Mouse (Mus musculus): Measurements from ENCODE around the gene Camkmt.

The Camkmt gene

DNA sequence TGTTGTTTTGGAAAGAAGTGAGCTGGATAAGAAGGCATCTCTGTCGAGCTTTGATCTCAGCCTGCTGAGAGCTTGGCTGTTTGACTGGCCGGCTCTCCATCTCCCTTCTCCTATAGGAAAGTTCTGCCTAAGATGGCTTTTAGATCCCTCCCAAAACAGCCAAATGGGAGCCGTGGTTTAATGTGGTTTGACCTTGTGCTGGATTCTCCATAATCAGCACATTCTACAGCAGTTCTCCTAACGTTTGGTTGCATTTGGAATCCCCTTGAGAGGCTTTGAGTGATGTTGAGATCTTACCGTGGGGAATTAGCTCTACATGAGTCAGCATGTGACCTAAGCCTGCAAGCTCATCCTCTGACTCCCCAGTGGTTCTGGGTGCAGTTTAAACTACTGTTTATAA lies 192.1 kb downstream of the Camkmt start:
- DNase-seq (ENCODE audit: extremely low read depth, insufficient read length, low spot score), result peak; percentile 43

DNA sequence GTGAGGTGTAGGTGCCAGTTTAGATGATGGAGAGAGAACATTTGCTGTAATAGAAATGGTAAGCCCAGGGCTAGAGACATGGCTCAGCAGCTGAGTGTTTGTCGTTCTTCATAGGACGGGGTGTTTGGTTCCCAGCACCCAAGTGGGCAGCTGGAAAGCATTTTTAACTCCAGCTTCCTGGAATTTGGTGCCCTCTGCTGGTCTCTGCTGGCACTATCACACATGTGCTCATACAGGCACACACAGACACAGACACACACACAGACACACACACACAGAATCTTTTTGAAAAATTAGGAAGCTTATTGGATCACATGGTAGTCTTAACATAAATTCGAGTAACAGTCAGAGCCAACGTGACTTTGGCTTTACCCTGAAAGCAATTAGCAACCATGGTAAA lies 200.8 kb downstream of the Camkmt start:
- DNase-seq (ENCODE audit: extremely low read depth, insufficient read length, low spot score), result no peak

DNA sequence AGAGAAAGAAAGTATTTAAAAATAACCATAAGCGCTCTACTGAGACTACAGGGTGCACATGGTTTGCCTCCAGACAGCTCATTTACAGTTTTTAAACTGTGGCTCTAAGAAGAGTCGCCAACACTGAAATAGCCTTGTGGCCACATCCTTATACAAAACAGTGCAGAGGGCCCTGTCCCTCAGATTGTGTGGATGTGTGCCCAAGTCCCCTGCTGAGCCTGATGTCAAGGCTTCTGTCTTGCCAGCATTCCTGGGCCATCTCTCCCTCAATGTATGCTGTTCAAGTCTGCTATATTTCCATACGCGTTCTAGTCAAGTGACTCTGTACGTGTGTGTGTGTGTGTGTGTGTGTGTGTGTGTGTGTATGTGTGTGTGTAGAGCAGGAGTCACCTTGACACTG lies 201.2 kb downstream of the Camkmt start:
- DNase-seq (ENCODE audit: extremely low read depth, insufficient read length, low spot score), result no peak

DNA sequence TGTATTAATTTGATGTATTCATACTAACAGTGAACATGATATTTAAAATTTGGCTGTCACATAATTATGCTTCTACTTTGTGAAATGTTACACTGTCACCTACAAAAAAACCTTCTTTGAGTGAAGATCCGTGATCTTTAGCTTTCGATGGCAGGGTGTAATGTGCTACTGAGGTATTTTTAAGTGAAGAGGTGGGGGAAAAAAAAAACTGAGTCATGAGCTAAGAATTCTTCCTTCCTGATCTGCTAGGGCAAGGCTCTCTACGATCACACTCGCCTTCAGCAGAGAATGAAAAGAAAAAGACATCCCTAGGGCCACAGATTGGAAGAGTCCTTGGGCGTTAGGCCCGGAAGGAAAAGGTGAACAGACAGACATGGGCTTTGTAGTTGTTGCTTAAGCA lies 201.9 kb downstream of the Camkmt start:
- no peak for DNase-seq (ENCODE audit: extremely low read depth, insufficient read length, low spot score)

DNA sequence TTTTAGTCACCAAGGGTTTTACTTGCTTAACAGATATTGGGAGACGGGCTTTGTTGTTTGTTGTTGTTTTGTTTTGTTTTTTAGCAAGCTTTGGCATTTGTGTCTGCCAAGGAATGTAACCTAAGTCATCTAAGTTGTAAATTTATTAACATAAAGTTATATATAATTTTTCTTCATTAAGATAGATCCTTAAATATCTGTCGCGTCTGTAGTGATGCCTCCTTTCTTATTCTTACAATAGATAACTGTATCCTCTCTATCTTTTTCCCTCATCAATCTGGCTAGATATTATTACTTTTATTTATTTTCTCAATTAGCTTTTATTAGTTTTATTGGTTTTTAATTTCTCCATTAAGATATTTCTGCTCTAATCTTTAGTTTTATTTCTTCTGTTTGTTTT lies 213.3 kb downstream of the Camkmt start:
- DNase-seq (ENCODE audit: extremely low read depth, insufficient read length, low spot score), result no peak

DNA sequence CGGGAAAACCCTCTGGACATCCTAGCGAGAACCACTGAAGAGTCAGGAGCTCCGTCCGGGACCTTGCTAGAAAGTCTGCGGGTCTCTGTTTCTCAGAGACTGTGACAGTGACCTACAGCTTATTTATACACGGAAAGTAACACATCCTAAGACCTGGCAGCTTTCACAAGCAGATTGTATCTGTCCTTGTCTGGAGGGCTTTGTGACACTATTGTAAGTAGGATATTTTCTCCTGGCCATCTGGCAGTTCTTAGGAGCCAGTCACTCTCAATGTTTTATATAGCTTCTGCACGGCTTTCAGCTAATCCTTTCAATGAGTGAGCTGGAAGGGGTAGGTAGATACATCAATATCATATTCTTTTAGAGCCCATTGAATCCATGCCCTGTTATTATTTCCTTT lies 218.2 kb downstream of the Camkmt start:
- no peak for DNase-seq (ENCODE audit: extremely low read depth, insufficient read length, low spot score)

DNA sequence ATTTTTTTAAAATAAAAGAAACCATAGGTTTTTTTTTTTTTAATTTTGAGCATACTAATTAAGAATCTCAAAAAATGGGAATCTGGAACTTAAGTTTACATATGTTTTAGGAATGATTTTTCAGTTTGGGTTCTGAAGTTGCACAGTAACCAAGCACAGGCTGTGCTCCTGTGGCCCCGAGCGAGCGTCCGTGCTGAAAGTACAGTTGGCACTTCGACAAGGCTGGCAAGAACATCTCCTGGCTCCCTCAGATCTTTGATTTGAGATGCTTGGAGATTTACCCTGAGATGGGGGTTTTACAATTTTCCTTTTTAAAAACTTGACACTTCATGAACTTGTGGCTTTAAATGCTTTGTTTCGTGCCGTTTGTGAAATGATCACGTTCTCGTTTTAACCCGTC lies 218.7 kb downstream of the Camkmt start:
- no peak for DNase-seq (ENCODE audit: extremely low read depth, insufficient read length, low spot score)

DNA sequence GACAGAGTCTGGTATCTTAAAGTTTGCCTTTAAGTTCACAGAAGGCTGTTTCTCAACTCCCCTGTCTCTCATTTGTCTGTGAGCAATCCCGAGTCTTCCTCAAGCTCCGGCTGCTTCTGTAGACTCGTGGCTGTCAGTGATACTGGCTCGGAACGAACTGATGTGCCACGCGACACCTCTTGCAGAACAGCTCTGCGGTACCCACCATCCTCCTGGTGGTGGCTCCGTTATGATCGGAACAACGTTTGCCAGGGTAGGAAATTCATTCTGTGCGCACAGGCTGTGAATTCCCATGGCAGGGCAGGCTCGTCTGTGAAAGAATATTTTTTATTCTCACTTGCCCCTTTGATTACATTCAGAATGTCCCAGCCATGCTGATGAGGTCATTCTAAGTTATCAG lies 221.0 kb downstream of the Camkmt start:
- no peak for DNase-seq (ENCODE audit: extremely low read depth, insufficient read length, low spot score)

DNA sequence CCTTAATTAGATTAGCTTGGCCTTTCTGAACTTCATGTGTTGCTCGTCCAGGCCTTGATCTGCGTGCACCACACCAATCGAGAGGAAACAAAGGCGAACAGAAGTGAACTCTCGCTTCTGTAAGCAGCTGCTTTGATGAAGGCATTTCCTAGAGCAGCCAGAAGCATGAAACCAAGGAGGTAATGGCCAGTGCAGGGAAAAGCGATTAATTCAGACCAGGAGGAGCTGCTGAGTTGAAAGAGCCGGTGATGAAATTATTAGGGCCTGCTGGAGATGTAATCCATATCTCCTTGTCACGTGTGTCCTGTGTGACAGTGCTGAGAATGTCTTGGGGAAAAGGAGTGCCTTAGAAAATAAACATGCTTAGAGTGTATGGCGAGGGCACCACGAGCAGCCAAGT lies 228.0 kb downstream of the Camkmt start:
- no peak for DNase-seq (ENCODE audit: extremely low read depth, insufficient read length, low spot score)

DNA sequence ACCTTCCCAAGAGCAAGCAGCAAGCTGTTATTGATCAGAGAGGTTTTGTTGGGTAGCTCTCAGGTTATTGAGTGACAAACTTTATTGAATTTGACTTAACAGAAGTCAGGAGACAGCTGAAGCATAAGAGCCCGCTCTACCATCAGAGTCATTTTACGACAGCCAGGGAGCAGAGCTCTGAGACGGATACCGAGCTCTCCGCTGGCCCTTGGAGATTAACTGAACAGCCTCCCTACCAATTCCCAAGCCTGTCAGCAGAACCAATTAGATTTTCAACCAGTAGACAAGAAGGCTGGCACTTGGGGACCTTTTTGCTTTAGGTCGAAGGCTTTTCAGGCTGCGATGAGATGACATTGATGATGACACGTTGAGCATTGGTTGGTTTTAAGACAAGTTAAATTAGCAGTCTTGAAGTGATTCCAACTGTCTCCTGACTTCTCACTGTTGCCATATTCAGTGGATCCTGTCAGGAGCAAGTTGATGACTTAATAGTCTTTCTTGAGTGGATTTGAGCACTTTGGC lies 229.5 kb downstream of the Camkmt start:
- DNase-seq (ENCODE audit: extremely low read depth, insufficient read length, low spot score), result no peak

DNA sequence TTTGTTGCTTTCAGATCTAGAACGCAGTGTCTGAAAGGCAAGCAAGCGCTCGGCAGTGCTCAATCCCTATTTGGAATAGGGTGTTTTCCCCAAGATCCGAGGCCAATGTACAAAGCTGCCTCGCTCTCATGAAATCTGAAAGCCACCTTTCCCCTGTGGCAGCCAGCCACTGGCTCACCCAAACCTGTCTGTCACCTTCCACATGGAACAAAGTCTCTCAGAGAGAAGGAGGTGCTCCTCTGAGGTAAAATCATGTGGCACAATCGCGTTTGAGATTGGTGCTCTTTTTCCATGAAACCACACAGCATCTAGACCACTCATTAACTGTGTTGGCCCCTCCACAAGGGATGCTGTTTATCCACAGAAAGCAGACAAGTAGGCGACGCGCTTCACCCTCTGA lies 238.5 kb downstream of the Camkmt start:
- DNase-seq (ENCODE audit: extremely low read depth, insufficient read length, low spot score), result no peak

DNA sequence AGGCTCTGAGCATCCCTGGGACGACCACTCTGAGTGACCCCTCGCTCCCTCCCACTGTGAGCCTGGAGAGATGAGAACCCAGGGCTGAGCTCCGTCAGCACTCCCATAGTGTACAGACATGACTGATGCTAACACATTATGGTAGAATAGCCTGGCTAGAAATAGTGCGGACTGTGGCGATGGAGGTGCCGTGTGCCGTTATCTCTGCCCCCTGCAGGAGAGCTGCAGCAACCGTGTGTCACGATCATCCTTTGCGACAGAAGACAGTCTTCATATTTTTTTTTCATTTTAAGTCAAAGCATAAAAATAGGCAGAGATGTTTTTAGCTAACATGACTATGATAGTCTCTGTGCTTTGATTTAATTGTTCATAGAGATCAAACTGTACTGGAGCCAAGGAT lies 245.1 kb downstream of the Camkmt start:
- no peak for DNase-seq (ENCODE audit: extremely low read depth, insufficient read length, low spot score)

DNA sequence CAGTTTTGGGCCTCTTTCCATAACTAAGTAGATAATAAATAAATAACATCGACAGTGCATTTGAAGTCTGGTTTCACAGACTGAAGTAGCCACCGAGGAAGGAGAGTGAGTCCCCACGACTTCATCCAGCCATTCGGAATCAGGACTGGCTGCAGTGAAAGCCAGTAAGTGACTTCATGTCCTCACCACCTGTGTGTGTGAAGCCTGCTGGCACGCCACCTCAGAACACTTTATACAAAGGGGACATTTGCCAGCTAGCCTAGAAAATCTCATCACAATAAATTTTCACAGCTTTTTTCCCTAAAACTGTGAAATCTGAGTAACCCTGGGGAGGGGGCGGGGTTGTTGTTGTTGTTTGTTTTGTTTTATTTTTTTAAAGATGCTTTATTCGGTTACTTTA lies 247.3 kb downstream of the Camkmt start:
- no peak for DNase-seq (ENCODE audit: extremely low read depth, insufficient read length, low spot score)

DNA sequence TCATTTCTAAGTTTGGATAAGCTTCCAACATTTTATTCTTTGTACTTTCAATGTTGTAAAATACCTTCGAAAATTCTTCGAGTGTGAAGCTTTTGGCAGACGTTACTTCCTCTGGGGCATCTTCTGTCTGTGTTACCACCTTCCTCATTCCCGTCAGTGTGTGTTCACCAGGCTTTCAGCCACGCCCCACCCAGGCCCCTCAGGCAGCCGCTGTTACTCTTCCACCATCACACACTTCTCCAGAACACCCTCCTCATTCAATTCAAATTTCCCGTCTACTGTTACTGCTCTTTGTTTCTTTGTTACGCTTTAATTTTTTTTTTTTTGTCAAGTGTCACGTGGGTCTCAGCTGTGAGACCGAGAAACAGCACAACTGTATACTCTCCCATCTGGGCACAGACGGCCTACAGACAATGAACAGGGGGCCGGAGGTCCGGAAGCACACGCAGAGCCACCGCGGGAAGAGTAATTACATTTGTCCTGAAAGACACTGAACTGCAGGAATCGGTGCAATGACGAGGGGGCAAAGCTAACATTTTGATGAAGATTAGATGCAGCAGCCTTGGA lies 250.9 kb downstream of the Camkmt start:
- DNase-seq (ENCODE audit: extremely low read depth, insufficient read length, low spot score), result no peak

DNA sequence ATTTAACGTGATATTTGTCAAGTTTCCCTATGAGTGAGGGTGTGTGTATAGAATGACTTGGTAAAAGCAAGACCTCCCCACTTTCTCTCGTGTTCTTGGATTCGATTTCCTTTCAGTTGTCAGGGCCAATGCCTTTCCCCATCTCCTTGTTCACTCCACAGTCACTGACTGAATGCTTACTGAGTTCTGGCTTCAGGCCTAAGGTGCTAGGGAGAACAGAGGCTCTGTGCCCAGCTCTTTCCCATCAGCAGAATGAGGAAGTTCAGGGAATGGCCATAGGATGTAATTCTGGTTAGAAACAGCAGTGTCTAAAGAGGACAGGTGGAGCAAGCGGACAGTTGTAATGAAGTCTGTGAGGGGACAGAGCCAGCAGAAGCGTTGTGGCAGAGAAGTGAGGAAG lies 252.1 kb downstream of the Camkmt start:
- no peak for DNase-seq (ENCODE audit: extremely low read depth, insufficient read length, low spot score)

DNA sequence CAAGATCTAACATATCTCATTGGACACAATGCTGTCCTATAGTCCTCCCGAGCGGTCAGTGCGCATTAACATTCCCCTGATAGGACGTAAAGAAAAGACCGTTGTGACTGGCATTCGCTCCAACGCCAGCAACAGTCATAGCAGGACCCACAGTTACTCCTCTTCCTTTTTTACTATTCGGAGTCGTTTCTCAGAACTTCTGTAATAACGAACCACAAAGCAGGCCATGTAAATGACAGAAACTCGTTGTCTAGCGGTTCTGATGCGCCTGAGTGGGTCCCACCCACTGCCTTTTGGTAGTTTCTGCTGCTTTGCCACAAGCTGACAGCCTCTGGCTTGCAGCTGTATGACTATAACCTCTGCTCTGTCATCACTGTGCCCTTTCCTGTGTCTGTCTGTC lies 253.1 kb downstream of the Camkmt start:
- DNase-seq (ENCODE audit: extremely low read depth, insufficient read length, low spot score), result no peak

DNA sequence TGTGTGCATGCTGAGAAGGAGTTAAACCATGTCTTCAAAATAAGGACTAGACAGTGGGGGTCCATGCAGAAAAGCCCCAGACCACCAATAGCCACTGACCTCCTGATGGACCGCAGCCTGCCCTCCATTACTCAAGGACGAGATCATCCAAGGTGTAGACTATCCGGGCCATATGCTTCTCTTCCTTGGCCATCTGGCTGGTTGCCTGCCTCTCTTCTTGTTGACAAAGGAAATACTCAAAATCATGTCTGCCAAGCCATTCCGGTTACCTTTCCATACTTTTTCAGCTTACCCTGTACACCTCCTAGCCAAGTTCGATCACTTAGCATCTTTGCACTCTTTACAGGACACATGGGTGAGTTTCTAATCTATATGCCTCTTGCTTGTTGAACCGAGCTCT lies 256.3 kb downstream of the Camkmt start:
- no peak for DNase-seq (ENCODE audit: extremely low read depth, insufficient read length, low spot score)

DNA sequence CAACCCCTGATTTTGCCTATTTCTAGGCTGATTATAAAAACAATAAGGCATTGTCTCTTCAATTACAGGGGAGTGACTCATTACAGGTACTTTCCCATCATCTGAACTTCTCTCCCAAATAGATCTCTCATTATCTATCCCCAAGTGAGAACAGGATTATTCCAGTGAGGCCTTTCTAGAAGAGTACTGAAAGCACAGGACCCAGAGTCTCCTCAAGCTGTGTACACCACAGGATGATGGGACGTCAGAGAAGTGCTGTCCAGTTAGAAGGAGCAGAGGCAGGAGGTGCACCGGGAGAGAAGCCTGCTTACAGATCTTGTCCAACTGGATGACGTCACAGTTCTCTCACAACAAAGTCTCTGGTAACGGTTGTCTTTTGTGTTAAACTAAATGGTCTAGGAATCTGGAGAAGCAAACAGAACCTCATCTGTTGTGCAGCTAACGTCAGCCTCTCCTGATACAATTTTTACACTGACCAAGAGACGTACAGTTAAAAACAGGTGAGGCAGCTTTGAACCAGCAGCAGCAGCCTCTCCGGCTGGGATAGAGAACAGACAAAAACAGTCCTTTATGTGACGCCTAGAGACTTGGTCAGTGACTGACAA lies 259.1 kb downstream of the Camkmt start:
- no peak for DNase-seq (ENCODE audit: extremely low read depth, insufficient read length, low spot score)

DNA sequence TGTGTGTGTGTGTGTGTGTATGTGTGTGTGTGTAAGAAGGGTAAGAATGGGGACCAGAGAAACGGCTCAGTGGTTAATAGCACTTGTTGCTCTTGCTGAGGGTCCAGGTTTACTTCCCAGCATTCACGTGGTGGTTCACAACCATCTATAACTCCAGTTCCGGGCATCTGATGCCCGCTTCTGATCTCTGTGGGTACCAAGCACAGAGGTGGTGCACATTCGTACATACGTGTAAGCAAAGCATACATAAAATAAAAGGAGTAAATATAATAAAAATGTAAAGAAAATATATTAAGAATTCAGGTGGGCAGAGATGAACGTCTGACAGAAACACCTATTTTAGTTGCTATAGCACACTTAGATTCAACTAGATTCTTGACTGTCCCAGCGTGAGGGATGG lies 260.9 kb downstream of the Camkmt start:
- no peak for DNase-seq (ENCODE audit: extremely low read depth, insufficient read length, low spot score)

DNA sequence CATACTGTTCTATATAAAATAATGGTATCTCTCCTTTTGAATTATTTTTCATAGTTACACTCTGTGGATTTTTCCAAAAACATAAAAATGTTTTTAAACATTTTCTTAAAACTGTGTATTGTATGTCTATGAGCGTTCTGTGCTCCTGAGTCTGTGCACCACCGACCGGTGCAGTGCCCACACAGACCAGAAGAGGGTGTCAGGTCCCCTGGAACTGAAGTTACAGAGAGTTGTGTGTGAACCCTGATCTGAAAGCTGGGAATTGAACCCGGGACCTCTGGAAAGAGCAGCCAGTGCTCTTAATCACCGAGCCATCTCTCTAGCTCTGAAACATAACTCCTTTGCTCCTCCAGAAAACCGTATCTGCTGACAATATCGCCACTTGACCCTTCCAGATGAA lies 262.4 kb downstream of the Camkmt start:
- no peak for DNase-seq (ENCODE audit: extremely low read depth, insufficient read length, low spot score)

DNA sequence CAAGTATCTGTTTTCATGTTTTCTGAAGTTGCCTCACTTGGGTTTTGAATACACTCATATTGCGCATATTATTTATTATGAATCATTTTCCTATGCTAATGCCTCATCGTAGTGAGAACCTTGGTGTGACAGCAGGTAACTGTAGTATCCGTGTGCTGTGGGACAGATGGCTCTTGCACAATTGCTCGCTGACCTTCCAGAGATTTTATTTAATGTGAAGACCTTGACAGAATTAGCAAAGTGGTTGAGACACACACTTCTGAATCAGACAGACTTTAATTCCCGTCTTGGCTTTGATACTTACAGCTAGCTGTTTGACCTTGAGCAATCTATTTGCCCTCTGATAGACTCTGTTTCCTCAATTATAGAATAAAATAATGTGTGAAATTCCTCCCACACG lies 262.8 kb downstream of the Camkmt start:
- no peak for DNase-seq (ENCODE audit: extremely low read depth, insufficient read length, low spot score)

DNA sequence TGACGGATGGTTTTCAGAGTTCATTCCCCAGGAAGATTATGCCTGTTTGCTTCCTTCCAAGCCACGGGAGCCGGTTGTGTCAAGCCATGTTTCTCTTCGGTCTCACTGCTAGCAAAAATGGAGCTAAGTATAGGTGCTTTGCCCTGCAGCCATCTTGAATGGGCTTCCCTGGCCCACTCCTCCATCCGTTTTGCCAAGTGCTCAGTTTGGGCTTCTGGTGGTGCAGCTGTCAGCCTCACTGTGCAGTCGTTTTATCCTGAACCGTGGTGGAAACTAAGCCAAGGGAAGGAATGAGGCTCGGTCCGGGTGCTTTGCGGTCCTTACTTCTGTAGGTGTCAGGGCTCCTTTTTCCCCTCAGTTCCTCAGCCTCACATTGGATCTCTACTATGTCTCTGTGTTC lies 263.3 kb downstream of the Camkmt start:
- no peak for DNase-seq (ENCODE audit: extremely low read depth, insufficient read length, low spot score)

DNA sequence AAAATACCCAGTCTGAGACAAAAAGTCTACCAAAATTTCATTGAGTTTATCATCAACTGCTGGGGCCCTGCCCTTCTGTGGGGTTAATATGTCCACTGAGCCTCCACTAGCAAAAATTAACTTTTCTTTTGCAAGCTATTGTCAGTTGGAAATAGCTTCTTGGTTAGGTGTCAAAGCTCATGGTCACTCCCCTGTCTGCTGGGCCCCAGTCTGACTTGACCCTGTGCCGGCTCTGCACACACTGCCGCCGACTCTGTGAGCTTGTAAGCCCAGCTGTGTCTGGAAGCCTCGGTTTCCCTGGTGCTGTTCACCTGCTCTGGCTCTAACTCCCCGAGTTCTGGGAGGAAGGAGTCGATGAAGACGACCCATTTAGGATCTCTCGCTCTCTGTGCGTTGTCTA lies 265.0 kb downstream of the Camkmt start:
- DNase-seq (ENCODE audit: extremely low read depth, insufficient read length, low spot score), result no peak
